Mouse (Mus musculus) megakaryocyte, adult 5-6 weeks (primary cell): ENCODE data around the gene Babam2. TPM values are rescaled to one million over a fixed set of nuclear protein-coding genes. Genes with fewer than 3 reads are reported as not detected.

Experiments
- ATAC-seq: 2 replicates; pipeline ENCODE4 v1.8.0; 2016; ENCODE audit warnings: mild to moderate bottlenecking, inconsistent platforms; ENCODE audit not compliant: poor library complexity, severe bottlenecking
- total RNA-seq, 2 experiments: library from RNA; stranded (forward) in 1 of 2; stranded (reverse) in 1 of 2; fragments of 153-499, 151-499 nt in 1 of 2; fragments of 221-1000, 200-1000 nt in 1 of 2; gene quantifications; 2 replicates each; pipeline versions ENCODE4 v1.2.3 to v1.2.4; 2015 to 2017

Babam2 gene
- total RNA-seq, 2 experiments from 2014 or later: 41.2 to 106 TPM

DNA sequence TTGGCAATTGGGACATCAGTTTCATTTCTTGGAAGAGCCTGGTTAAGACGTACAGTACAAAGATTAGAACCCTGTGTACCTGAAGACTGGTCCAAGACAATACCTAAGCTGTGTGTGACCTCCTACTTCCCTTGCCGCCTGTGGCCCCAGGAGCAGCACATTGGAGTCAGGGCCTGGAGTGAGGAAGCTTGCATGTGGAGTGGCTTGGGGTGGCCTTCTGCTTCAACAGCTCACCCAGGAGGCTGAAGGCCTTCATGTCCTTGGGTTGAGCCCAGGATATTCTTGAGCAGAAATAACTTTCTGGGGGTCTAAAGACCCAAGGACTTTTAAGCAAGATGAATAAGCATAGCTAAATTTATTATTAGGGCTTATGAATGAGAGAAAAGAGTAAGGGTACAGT, 369.4 kb downstream of the Babam2 start:
- ATAC-seq: no peak

DNA sequence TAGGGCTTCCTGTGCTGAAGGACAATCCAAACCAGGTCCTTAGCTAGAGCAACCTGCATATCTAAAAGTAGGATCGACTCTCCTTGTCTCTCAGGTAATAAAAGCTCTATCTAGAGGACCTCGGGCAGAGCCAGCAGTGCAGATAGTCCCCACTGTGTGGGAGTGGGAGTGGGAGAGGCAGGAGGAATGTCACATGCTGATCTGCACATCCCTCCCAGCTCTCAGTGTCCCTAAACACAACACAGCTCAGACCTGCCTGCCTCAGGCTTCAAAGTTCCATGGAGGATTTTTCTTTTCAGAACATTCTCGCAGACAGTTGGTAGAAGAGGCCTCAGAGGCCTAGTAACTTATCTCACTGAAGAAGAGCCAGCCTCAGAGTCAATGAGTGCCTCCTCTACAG, 371.1 kb downstream of the Babam2 start:
- no peak for ATAC-seq

DNA sequence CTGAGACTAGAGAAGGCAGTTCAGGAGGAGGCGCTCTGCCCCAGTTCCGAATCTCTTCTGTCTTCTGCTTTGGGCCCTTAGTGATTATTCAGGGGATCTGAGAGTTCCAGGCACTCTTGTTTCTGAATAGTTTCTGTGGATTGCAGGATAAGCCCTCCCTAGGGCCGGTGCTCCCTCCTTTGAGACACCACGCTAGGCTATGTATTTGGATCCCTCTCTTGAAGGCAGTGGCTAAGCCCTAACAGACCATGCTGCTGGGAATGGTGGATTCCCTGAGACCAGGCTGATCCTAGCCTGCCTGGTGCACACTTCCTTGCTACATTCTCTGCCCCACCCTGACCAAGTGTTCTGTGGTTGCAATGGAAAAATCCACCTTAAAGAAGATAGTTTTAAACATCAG, 371.6 kb downstream of the Babam2 start:
- ATAC-seq: no peak

DNA sequence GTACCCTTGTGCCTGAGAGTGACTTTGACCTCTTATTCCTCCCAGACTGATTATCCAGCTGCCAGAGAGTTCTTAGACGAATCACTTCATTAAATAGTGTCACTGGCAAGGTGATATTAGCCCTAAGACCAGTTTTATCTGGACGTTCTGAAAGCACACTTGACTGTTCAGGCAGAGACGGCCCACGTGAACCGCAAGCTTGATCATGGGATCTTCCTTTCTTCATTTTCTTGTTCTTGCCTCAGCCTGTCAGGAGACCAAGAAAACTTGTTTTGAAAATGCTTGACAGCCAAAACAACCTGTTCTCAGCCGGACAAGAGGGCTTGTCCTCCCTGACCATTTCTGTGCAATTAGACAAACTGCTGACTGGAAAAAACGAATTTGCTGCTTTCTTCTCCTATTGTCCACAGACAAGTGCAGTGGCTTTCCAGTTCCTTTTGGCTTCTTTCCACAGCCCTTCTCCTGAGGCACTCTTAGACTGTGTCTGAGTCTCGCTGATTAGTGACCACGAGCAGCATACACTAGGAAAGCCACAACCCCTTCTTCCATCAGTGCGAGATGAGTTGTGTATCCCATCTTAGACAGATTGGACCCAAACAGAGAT, 372.2 kb downstream of the Babam2 start:
- ATAC-seq: no peak

DNA sequence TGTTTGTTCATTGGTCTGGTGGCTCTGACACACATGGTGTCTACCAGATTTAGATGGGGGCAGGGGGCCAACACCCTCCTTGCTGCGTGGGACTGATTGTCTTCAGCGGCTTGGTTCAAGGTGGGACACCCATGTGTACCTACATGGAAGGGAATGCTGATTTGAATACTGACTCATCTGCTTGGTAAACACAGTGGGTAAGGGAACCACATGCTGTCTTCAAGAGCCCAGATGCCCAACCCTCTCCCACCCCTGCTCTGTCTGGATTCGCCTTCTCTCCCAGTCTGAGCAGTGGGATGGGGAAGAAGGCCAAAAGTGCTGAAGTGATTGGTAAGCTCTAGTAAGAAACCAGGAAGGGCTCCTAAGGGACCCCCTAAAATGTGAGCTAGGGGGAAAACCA, 373.3 kb downstream of the Babam2 start:
- no peak for ATAC-seq

DNA sequence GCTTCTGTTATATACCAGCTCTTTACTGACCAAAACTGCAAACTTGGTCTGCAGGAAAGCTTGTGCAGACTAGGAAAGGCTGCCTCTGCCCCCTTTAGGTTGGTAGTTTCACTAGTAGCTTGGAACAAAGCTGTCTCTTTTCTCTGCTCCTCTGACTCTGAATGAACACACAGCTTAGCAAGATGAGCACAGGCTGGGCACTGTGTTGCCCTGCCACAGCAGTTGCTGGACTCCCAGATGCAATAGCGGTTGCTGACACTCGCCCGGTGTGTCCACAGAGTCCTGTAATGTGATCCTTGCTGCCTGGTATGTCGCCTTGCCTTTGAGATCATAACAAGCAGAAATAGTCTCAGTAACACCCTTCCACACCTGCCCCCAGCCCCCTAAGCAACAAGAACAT, 373.8 kb downstream of the Babam2 start:
- no peak for ATAC-seq

DNA sequence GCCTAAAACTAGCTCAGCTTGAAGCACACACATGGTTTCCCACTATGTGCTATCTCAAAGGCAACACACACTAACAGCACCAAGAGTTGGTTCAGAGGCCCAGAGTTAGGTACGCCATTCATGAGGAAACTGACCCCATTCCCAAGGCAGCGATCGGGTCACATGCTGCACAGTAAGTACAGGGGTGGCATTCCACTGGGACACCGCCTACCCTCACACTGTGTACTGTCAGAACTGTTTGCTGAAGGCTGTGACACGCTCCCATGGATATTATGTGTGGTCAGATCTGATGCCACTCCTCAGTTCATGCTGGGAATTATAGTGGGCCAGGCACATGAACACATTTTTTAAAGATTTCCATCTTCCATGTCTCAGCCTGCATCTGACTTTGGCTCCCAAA, 374.3 kb downstream of the Babam2 start:
- ATAC-seq: no peak

DNA sequence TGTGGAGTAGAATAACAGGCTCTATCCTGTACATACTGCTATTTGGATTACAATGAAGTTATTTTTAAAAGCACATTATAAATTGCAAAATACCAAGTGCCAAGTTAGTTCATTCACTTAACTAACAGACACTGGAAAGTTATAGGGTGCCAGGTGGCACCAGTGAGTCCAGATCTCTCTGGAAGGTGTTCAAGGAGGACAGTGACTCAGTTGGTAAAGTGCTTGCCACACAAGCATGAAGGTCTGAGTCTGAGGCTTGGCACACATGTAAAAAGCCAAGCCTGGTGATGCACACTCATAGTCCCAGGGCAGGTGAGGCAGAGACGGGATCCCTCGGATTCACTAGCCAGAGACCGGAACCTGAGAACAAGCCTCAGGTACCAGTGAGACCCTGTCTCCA, 375.4 kb downstream of the Babam2 start:
- ATAC-seq: no peak

DNA sequence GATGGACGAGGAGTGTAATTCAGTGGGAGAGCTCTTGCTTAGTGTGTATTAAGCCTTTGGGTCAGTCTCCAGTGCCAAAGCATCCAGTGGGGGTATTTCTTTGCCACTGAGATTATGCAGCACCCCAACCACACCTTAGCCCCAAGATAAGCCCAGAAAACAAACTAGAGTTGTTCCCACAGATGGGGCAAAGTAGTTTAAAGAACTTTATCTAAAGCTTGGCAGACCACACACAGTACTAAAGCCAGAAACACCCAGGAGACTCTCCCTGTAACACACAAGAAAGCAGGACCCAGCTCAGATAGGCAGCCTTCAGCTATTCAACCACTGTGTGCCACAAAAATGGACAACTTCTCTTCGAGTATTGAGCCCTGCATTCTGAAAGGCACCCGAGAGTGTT, 376.6 kb downstream of the Babam2 start:
- no peak for ATAC-seq

DNA sequence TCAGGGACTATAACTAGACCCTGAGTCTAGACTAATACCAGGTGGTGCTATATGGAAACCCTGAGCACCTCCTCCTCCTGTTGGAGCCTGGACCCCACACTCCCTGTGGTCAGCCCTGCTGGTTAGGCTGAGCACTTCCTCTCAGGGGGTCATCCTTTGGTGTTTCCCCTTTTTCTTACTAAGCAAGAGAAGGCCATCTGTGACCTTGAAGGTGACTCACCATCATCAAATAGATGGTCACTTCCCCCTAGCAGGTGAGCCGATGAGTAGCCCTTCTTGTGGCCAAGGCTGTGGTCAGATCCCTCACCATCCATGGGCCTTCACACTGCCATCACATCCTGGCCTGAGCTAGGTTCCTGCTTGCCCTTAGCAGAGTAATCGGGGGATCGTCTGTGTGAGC, 379.7 kb downstream of the Babam2 start:
- ATAC-seq: peak; percentile 98

DNA sequence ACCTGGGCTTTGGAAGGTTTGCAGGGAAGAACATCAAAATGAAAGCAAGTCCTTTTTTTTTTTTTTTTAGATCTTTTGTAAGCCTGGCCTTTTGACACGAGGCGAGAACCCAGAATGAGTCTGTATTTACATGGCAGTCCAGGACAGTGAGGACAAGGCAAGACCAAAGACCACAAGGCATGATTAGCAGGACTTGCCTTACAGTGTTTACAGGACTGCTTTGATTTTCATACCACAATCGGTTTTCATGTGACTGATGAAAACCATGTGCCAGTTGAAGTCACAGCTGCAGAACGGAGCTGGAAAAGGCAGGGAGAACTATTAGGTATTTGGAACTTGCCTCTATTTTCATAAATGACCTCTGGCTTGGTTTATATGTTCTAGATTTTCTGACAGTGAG, 381.5 kb downstream of the Babam2 start:
- ATAC-seq: no peak

DNA sequence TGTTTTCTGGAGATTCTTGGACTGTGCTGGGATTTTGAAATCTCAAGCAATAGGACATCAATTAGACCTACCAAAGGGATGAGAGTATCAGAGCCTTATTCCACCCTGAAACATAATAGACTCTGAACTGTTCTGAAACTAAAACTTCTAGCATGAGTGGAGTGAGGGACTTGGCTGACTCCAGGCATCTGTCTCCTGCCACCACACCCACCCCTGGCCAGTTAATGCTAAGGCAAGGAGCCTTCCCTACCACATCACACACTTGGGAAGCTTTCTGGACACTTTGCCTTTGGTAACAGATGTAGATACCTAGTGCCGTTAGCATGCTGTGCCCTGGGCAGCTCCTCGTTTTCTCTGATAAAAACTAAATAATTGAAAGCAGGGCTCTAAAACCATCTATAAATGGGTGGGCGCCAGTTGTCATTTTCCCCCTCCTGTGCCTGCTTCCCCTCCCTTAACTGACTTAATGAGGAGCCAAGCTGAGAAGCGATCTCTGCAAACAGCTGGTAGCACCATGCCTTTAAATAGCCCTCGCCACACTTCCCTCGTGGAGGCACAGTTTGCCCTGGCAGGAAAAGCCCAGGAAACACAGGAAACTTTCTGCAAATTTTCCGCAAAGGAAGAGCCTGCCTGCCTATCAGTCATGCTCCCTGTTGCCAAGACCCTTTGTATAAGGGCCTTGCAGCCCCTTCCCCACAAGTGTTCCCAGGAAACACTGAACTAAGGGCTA, 383.2 kb downstream of the Babam2 start:
- no peak for ATAC-seq

DNA sequence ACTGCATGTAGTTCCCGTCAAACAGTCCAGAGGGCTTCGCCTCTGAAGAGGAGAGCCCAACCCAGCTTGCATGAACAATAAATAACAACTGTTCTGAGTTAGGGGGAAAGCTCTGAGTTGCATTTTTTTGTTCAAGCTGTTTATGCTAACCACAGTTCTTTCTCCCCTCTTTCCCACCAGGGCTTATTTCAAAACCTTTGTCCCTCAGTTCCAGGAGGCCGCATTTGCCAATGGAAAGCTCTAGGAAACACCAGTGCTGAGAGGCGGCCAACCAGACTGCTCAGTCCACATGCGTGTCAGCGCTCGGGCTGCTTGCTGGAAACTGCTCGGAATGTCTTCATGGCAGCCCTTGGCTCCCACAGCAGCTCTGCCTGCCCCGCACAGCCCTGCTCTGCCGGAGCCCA, 386.9 kb downstream of the Babam2 start:
- ATAC-seq: no peak

DNA sequence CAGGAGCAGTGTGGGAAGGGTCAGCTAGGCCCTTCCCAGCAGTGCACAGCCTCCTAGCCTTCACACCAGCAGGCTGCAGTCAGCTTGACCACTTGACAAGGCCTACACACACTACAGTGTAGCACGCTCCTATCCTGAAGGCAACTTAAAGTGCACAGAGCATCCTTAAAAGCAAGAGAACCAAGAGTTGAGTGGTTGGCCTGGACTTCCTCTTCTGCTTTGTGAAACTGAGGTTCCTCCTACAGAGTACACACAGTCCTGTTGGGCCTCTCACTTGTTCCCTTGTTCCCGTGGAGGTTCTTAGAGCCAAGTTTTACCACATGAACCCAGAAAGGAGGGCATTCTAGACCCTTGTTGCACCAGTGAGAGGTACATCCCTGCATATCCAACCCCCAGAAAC, 388.1 kb downstream of the Babam2 start:
- ATAC-seq: peak; percentile 91

DNA sequence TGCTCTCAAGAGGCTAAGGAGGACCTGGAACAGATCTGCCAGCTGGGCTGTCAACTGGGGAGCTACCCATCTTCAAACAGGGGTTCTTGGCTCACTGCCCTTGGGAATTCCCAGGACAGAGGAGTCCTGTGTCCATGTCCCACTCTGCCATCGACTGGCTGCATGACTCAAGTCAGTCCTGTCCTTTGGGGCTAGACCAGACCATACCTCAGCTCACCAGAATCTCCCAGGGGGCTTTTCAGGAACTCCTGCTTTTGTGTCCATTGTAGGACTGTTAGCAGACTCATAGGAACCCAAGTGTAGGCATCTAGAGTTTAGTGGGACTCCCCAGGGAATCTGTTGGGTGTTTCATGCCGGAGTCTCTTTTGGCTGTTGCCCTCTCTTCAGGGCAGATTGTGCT, 388.5 kb downstream of the Babam2 start:
- ATAC-seq: peak; percentile 17; the same call in 1 of the 2 replicates

DNA sequence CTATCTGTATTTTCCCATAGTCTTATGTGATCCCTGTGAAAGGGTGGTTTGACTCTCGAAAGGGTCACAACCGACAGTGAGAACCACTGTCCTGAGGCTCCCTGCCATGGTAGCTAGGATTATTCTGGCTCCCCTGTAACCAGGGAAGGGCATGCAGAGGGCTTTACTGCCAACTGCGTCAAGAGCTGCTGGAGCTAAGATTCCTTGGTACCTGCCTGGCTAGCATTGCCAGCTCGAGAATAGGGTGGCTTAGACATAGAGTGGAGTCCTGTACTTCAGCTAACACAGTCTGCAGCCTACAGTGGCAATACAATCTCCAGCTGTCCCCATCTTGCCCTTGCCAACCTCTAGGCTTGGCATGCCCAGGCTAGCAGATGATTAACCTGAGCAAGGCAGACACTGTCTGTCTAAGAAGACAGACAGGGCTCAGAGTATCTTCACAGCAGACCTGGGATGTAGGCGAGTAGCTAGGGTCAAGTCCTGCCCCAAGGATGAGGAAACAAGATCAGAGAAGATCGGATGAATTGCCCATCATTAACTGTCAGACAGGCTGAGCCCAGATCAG, 389.1 kb downstream of the Babam2 start:
- ATAC-seq: no peak

DNA sequence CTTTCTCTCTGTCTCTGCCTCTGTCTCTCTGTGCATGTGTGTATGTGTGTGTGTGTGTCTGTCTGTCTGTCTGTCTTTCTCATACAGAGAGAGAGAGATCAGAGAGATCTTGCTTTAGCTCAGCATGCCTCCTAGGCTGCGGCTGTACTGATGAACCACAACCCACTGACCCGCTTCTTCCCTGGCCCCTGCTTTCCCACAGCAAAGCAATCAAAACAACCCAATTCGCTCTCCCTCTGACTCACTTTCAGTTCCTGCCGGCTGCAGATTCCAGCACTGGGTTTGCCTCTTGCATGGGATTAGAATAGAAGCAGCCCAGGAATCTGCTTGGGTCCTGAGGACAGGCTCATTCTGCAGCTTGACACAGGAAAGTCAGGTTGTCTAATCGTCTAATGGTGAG, 392.0 kb downstream of the Babam2 start:
- ATAC-seq: no peak

DNA sequence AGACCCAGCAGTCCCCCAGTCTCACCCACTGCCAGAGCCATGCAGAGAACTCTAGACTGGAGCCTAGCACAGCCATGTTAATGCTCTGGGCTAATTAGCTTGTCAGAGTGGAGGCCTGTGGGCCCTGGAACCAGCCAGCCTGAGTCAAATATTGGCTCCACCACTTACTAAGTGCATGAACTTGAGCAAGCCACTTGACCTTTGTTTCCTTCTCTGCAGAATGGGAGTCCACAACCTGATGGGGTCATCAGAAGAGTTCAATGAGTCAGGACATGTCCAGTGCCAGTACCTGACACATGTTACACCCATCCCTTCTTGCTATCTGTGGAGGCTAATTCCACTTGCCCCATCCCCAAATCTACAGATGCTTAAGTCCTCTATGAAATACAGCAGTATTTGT, 394.8 kb downstream of the Babam2 start:
- ATAC-seq: no peak

DNA sequence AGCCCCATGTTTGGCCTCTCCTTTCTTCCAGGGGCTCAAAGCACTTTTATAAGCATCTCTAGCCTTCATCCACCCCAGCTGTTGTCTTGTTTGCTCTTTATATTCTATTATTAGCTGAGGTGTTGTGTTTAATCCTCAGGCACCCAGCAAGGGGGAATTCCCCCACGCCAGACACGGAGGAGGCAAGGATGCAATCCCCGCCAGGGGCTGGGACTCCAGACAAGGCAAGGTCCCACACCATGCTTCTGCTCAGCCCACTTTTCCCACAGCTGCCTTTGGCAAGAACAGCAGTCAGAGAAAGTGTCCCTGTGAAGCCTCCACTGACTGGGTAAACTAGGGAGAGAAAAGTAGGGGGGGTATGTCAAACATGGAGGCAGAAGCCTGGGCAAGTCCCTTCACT, 401.2 kb downstream of the Babam2 start:
- no peak for ATAC-seq

DNA sequence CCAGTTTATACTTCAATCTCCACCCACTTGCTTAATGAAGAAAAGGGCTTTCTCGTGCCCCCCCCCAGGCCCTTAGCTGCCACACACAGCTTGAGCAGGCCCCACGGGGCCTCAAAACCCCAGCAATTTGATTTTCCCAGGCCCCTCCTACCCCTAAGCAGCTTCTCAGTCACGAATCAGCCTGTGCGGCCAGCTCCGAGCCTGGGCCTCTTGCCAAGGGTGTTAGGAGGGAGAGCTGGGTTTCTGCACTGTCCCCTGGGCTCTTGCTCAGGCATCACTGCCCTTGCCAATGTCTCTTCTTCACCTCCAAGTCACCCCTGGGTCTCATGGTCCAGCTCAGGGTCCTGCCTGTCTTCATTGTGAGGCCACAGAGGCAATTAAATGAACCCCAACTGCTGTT, 405.0 kb downstream of the Babam2 start:
- ATAC-seq: no peak

DNA sequence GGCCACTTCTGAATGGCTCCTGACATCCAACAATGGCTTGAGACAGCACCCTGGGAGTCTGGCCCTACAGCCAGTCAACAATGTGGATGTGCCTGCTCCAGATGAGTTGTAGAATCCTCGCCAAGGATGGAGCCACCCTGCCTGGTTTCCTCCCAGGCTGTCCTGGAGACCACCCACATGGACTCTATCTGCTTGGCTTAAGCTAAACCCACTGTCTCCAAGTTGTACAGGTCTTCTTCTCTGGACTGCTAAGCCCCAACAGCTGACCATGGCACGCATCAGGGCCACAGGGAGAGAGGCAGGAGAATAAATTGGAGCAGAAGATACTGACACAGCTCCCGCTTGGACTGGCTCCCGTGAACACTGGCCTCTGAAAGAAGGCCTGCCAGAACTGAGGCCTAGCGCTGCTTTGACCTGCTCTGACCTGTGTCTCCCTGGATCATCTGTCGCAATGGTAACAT, 405.5 kb downstream of the Babam2 start:
- ATAC-seq: no peak

DNA sequence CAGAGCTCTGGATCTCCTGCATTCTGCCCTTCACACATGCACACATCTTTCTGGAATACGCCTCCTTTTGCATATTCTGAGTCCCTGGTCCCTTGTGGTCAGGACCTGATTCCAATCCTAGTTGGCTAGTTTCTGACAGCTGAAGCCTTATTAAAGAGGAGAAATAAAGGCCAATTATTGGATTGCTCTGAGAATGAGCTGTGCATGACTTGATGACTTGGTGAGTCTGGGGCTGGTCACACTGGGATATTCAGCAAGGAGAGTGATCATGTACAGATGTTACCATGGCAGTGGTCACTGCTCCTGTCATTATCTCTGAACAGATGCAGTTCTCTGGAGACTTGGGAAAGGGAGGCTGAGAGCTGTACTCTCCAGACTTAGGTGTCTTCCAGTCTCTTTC, 406.1 kb downstream of the Babam2 start:
- no peak for ATAC-seq
